Comparison of ENCODE assay signal across 8 mouse cellular contexts in genomic region chr12:28700561-28701025, GRCm38 (mm10). TPM values are rescaled to one million over a fixed set of nuclear protein-coding genes. Genes with fewer than 3 reads are reported as not detected.
DNase-seq lines count a peak whose midpoint lies in the region; ATAC-seq and TF ChIP-seq lines count a peak whose summit lies in the region.

No protein-coding gene starts in this region.

- H3K9me3 ChIP-seq in forebrain, embryonic 16.5 days (ENCODE audit: control insufficient read depth, low read length): no peaks in the 10 kb centered on the region

- H3K4me1 ChIP-seq in forebrain, embryonic 16.5 days (replicated peaks; ENCODE audit: control insufficient read depth, insufficient read depth, low read length): peaks cover 42% of the 10 kb centered on the region
- H3K4me1 ChIP-seq in olfactory bulb, adult 2 months (ENCODE audit: control insufficient read depth, insufficient read depth, low read length): peaks cover 36% of the 10 kb centered on the region

- TF ChIP-seq POLR2A in olfactory bulb, adult 2 months (IDR thresholded peaks at IDR 0.05; ENCODE audit: insufficient read depth, low read depth, low read length): no peak

- peak overlapping the region; percentile 90 for H3K27ac ChIP-seq in forebrain, embryonic 16.5 days (ENCODE audit: low read length)
- H3K27ac ChIP-seq in olfactory bulb, adult 2 months (ENCODE audit: insufficient read depth, low read depth, low read length): peak overlapping the region; percentile 10

- WGBS in forebrain, embryonic 16.5 days: 33% methylated on average over 19 of the region's 19 CpGs
- 39% methylated on average over 19 of the region's 19 CpGs for WGBS in olfactory bulb, adult 2 months

- peak; percentile 83 for DNase-seq in Muller cell, postnatal 12 days (ENCODE audit: inconsistent ontology term)
- DNase-seq in adrenal gland, postnatal 36 days: peak; percentile 86 to 88
- peak; percentile 91 to 93 for DNase-seq in heart, postnatal 10 days
- peak; percentile 73 to 77 for DNase-seq in layer of hippocampus, postnatal 14 days (ENCODE audit: low spot score in 2 of 2)
- DNase-seq in embryo, embryonic 9.5 days (ENCODE audit: extremely low spot score): no peak
- DNase-seq in yolk sac, embryonic 10.5 days (ENCODE audit: low spot score): no peak

- H3K4me2 ChIP-seq in forebrain, embryonic 16.5 days (ENCODE audit: low read length): no peak overlapping the region; the same call in 1 of the 2 replicates

- ATAC-seq in forebrain, embryonic 16.5 days: peak; percentile 68

- no peak for TF ChIP-seq CTCF in olfactory bulb, adult 2 months (IDR thresholded peaks at IDR 0.05; ENCODE audit: insufficient read depth, low read depth, low read length)

- H3K4me3 ChIP-seq in forebrain, embryonic 16.5 days (replicated peaks; ENCODE audit: low read length): no peak overlapping the region
- no peak overlapping the region for H3K4me3 ChIP-seq in olfactory bulb, adult 2 months (ENCODE audit: insufficient read depth, low read depth, low read length)

- H3K36me3 ChIP-seq in forebrain, embryonic 16.5 days (ENCODE audit: control insufficient read depth, insufficient read depth): no peaks in the 10 kb centered on the region

- H3K9ac ChIP-seq in forebrain, embryonic 16.5 days (replicated peaks; ENCODE audit: low read depth, low read length): peak overlapping the region; percentile 33

- H3K27me3 ChIP-seq in forebrain, embryonic 16.5 days (replicated peaks; ENCODE audit: control insufficient read depth, insufficient read depth, low read length): no peaks in the 10 kb centered on the region

- intact Hi-C loops in heart, postnatal 10 days (cut with DNase I): loop anchor here (5.0 to 10.0 kb wide), 3 partner anchors 82 to 924 kb away; no protein-coding TSS in a partner anchor

RNA-seq across cellular contexts. Expression of gene Adi1, which starts 25.6 kb away (rescaled TPM):
- 10 to 100 TPM; 66.5 to 84.0 TPM for total RNA-seq in adrenal gland, postnatal 36 days (2021)
- polyA plus RNA-seq in forebrain, embryonic 16.5 days (2015; fragmentation: Nextera tagmentation; extraction: Ambion mirVana): 40.4 and 44.3 TPM in 2 replicates
- total RNA-seq in heart, postnatal 10 days (2021): 10 to 100 TPM; 34.7 to 38.3 TPM
- 10 to 100 TPM; 17.3 to 23.8 TPM for total RNA-seq in layer of hippocampus, postnatal 14 days (2021)
- polyA plus RNA-seq in olfactory bulb, adult 2 months (2012; ENCODE audit: insufficient read depth, insufficient read length, low replicate concordance, missing spikeins): not detected in 2 replicates

RNA-seq across cellular contexts. Expression of gene Trappc12, which starts 49.7 kb away (rescaled TPM):
- 10 to 100 TPM; 35.8 to 43.0 TPM for total RNA-seq in adrenal gland, postnatal 36 days (2021)
- polyA plus RNA-seq in forebrain, embryonic 16.5 days (2015; fragmentation: Nextera tagmentation; extraction: Ambion mirVana): 47.0 and 50.0 TPM in 2 replicates
- 10 to 100 TPM; 27.1 to 31.4 TPM for total RNA-seq in heart, postnatal 10 days (2021)
- 10 to 100 TPM; 51.3 to 52.7 TPM for total RNA-seq in layer of hippocampus, postnatal 14 days (2021)
- polyA plus RNA-seq in olfactory bulb, adult 2 months (2012; ENCODE audit: insufficient read depth, insufficient read length, low replicate concordance, missing spikeins): not detected in 2 replicates

RNA-seq across cellular contexts. Expression of gene Eipr1, which starts 51.0 kb away (rescaled TPM):
- total RNA-seq in adrenal gland, postnatal 36 days (2021): 10 to 100 TPM; 16.7 to 20.2 TPM
- 75.9 and 79.3 TPM in 2 replicates for polyA plus RNA-seq in forebrain, embryonic 16.5 days (2015; fragmentation: Nextera tagmentation; extraction: Ambion mirVana)
- total RNA-seq in heart, postnatal 10 days (2021): 10 to 100 TPM in 1 of 2 experiments, 1 to 10 TPM in 1; 9.8 to 11.2 TPM
- total RNA-seq in layer of hippocampus, postnatal 14 days (2021): 10 to 100 TPM; 41.9 to 47.9 TPM
- not detected in 2 replicates for polyA plus RNA-seq in olfactory bulb, adult 2 months (2012; ENCODE audit: insufficient read depth, insufficient read length, low replicate concordance, missing spikeins)

RNA-seq across cellular contexts. Expression of gene Rnaseh1, which starts 51.2 kb away (rescaled TPM):
- 10 to 100 TPM; 13.8 to 16.7 TPM for total RNA-seq in adrenal gland, postnatal 36 days (2021)
- 27.9 and 30.6 TPM in 2 replicates for polyA plus RNA-seq in forebrain, embryonic 16.5 days (2015; fragmentation: Nextera tagmentation; extraction: Ambion mirVana)
- total RNA-seq in heart, postnatal 10 days (2021): 1 to 10 TPM; 7.5 to 8.7 TPM
- total RNA-seq in layer of hippocampus, postnatal 14 days (2021): 10 to 100 TPM; 11.4 to 14.5 TPM
- polyA plus RNA-seq in olfactory bulb, adult 2 months (2012; ENCODE audit: insufficient read depth, insufficient read length, low replicate concordance, missing spikeins): not detected in 2 replicates

Comparison
In these comparisons a context has a peak if more than half of its experiments do, and no peak if none do; other contexts are left out.
1. DNase-seq: peak in Muller cell, postnatal 12 days (single experiment), adrenal gland, postnatal 36 days (2 of 2), heart, postnatal 10 days (2 of 2) and layer of hippocampus, postnatal 14 days (2 of 2); none in embryo, embryonic 9.5 days (single experiment) and yolk sac, embryonic 10.5 days (single experiment).